Comparison of ENCODE assay signal across 11 mouse cellular contexts in the genomic region with DNA sequence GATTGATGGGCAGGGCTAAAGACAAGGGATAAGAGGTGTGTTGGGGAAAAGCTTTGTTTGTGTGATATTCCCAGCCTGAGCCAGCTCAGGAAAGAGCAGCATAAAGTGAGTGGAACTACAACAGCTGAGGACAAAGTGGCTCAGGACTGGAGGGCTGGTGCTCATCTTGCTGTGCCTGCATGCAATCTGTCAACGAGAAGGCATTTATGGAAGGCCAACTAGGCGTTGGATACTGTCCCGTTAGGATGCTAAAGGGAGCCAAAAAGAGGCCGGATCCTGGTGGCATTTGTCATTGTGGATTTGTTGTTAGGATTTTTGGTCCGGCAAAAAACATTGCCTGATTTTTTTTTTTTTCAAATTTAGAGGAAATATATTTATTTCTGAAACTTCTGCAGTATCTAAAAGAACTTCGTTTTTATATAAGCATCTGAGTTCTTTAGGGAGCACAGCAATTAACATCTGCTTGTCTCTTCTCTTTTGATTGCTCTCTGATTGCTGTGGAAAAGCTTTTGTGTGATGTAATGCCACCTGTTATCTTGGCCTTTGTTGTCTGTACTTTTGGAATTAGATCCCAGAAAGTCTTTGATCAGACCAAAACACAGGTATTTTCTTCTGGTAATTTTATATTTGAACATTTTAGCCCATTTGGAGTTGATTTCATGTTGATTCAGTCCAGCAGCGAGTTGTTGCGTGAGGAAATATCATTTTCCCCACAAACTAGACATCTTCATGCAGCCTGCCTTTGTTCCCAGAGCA. TPM values are rescaled to one million over a fixed set of nuclear protein-coding genes. Genes with fewer than 3 reads are reported as not detected.
DNase-seq lines count a peak whose midpoint lies in the region; ATAC-seq and TF ChIP-seq lines count a peak whose summit lies in the region.
"Had no signal": no experiment of that assay in that cellular context is flagged by ENCODE, and none has a peak within 500 bp of the region (broad histone marks: within the 10 kb centered on the region; RNA-seq: fewer than 3 reads in every experiment).

No protein-coding gene starts in this region.

- no peak for TF ChIP-seq CTCF in midbrain, postnatal 0 days (IDR thresholded peaks at IDR 0.05)

- H3K4me1 ChIP-seq in heart, embryonic 11.5 days (ENCODE audit: control insufficient read depth, insufficient read depth, low read length) = peaks cover 15% of the 10 kb centered on the region
- H3K4me1 ChIP-seq in midbrain, postnatal 0 days (ENCODE audit: insufficient read depth, low read length) = no peaks in the 10 kb centered on the region
- 0 out of 2 replicates have a peak, but pooled peaks cover 2% of the 10 kb centered on the region for H3K4me1 ChIP-seq in midbrain, embryonic 16.5 days (ENCODE audit: control insufficient read depth, insufficient read depth, low read length)
- peaks cover 21% of the 10 kb centered on the region for H3K4me1 ChIP-seq in embryonic facial prominence, embryonic 13.5 days
- peaks cover 14% of the 10 kb centered on the region for H3K4me1 ChIP-seq in liver, embryonic 16.5 days (ENCODE audit: control insufficient read depth, low read depth, low read length)

- no peak overlapping the region for H3K4me3 ChIP-seq in heart, embryonic 11.5 days (ENCODE audit: low read depth, low read length)
- no peak overlapping the region for H3K4me3 ChIP-seq in midbrain, postnatal 0 days (ENCODE audit: low read depth, low read length)
- H3K4me3 ChIP-seq in midbrain, embryonic 16.5 days (ENCODE audit: low read depth, low read length) = no peak overlapping the region
- no peak overlapping the region for H3K4me3 ChIP-seq in embryonic facial prominence, embryonic 13.5 days
- no peak overlapping the region for H3K4me3 ChIP-seq in liver, embryonic 16.5 days (ENCODE audit: low read depth, low read length)

- WGBS in heart, embryonic 11.5 days (ENCODE audit: insufficient replicate concordance) = 54% methylated on average over 8 of the region's 8 CpGs
- WGBS in midbrain, postnatal 0 days = 65% methylated on average over 8 of the region's 8 CpGs
- 70% methylated on average over 8 of the region's 8 CpGs for WGBS in midbrain, embryonic 16.5 days
- 59% methylated on average over 8 of the region's 8 CpGs for WGBS in embryonic facial prominence, embryonic 13.5 days
- WGBS in liver, embryonic 16.5 days (ENCODE audit: insufficient replicate concordance) = 60% methylated on average over 8 of the region's 8 CpGs

- DNase-seq in heart, postnatal 14 days = no peak
- peak; percentile 50 for DNase-seq in midbrain, postnatal 0 days (ENCODE audit: low spot score)
- DNase-seq in embryo, embryonic 9.5 days (ENCODE audit: extremely low spot score) = no peak
- no peak for DNase-seq in urinary bladder, postnatal 25 days (ENCODE audit: low spot score)
- DNase-seq: adrenal gland, postnatal 14 days; kidney, adult 9 months had no signal

- no peak for ATAC-seq in heart, embryonic 11.5 days (replicated peaks; ENCODE audit: insufficient number of reproducible peaks, low FRiP score, low TSS enrichment)
- ATAC-seq in midbrain, postnatal 0 days (ENCODE audit: low FRiP score) = no peak
- ATAC-seq in midbrain, embryonic 16.5 days = no peak
- ATAC-seq in embryonic facial prominence, embryonic 13.5 days (ENCODE audit: insufficient number of reproducible peaks, insufficient read depth, low FRiP score, low TSS enrichment, low read depth) = no peak
- ATAC-seq in liver, embryonic 16.5 days (ENCODE audit: low read depth) = no peak

- peak overlapping the region; percentile 27; the same call in 1 of the 2 replicates for H3K4me2 ChIP-seq in heart, embryonic 11.5 days
- H3K4me2 ChIP-seq in midbrain, postnatal 0 days (ENCODE audit: low read depth, low read length, poor library complexity, severe bottlenecking) = no peak overlapping the region
- no peak overlapping the region for H3K4me2 ChIP-seq in midbrain, embryonic 16.5 days (ENCODE audit: low read length)
- no peak overlapping the region for H3K4me2 ChIP-seq in embryonic facial prominence, embryonic 13.5 days
- H3K4me2 ChIP-seq in liver, embryonic 16.5 days (ENCODE audit: low read depth, low read length) = peak overlapping the region; percentile 3; the same call in 1 of the 2 replicates

- intact Hi-C loops in heart, postnatal 14 days (cut with DNase I) = no loop called here

- H3K9me3 ChIP-seq in heart, embryonic 11.5 days (replicated peaks; ENCODE audit: control insufficient read depth, low read length) = no peaks in the 10 kb centered on the region
- no peaks in the 10 kb centered on the region for H3K9me3 ChIP-seq in midbrain, postnatal 0 days (ENCODE audit: low read length)
- no peaks in the 10 kb centered on the region for H3K9me3 ChIP-seq in midbrain, embryonic 16.5 days (replicated peaks; ENCODE audit: control insufficient read depth, low read length, poor library complexity, severe bottlenecking)
- H3K9me3 ChIP-seq in embryonic facial prominence, embryonic 13.5 days = no peaks in the 10 kb centered on the region
- no peaks in the 10 kb centered on the region for H3K9me3 ChIP-seq in liver, embryonic 16.5 days (replicated peaks; ENCODE audit: control insufficient read depth, low read length)

- peak overlapping the region; percentile 35; the same call in 1 of the 2 replicates for H3K27ac ChIP-seq in heart, embryonic 11.5 days (ENCODE audit: low read depth, low read length)
- no peak overlapping the region for H3K27ac ChIP-seq in midbrain, postnatal 0 days (ENCODE audit: low read depth, low read length)
- H3K27ac ChIP-seq in midbrain, embryonic 16.5 days (ENCODE audit: low read length) = no peak overlapping the region
- peak overlapping the region; percentile 62; the same call in 1 of the 2 replicates for H3K27ac ChIP-seq in embryonic facial prominence, embryonic 13.5 days
- no peak overlapping the region for H3K27ac ChIP-seq in liver, embryonic 16.5 days (ENCODE audit: low read length)

- H3K9ac ChIP-seq in heart, embryonic 11.5 days (ENCODE audit: low read depth, low read length) = 0 out of 2 replicates have a peak overlapping the region, but pooled peaks have one; percentile 49
- no peak overlapping the region for H3K9ac ChIP-seq in midbrain, postnatal 0 days (replicated peaks; ENCODE audit: low read length, poor library complexity, severe bottlenecking)
- H3K9ac ChIP-seq in midbrain, embryonic 16.5 days (ENCODE audit: low read depth, low read length) = no peak overlapping the region
- H3K9ac ChIP-seq in embryonic facial prominence, embryonic 13.5 days = 0 out of 2 replicates have a peak overlapping the region, but pooled peaks have one; percentile 44
- H3K9ac ChIP-seq in liver, embryonic 16.5 days (ENCODE audit: low read depth, low read length) = no peak overlapping the region

- H3K27me3 ChIP-seq in heart, embryonic 11.5 days (ENCODE audit: control insufficient read depth, insufficient read depth, low read length) = no peaks in the 10 kb centered on the region
- no peaks in the 10 kb centered on the region for H3K27me3 ChIP-seq in midbrain, postnatal 0 days (ENCODE audit: insufficient read depth, low read length)
- no peaks in the 10 kb centered on the region for H3K27me3 ChIP-seq in midbrain, embryonic 16.5 days (ENCODE audit: control insufficient read depth, insufficient read depth, low read depth, low read length)
- H3K27me3 ChIP-seq in embryonic facial prominence, embryonic 13.5 days = no peaks in the 10 kb centered on the region
- H3K27me3 ChIP-seq in liver, embryonic 16.5 days (ENCODE audit: control insufficient read depth, insufficient read depth, low read depth, low read length) = no peaks in the 10 kb centered on the region
- H3K27me3 ChIP-seq: CH12.LX had no signal

- H3K36me3 ChIP-seq in heart, embryonic 11.5 days (ENCODE audit: control insufficient read depth, insufficient read depth, low read length) = no peaks in the 10 kb centered on the region
- H3K36me3 ChIP-seq in midbrain, postnatal 0 days (ENCODE audit: insufficient read depth, low read length) = no peaks in the 10 kb centered on the region
- no peaks in the 10 kb centered on the region for H3K36me3 ChIP-seq in midbrain, embryonic 16.5 days (ENCODE audit: control insufficient read depth, insufficient read depth, low read length)
- no peaks in the 10 kb centered on the region for H3K36me3 ChIP-seq in embryonic facial prominence, embryonic 13.5 days
- H3K36me3 ChIP-seq in liver, embryonic 16.5 days (ENCODE audit: control insufficient read depth, insufficient read depth) = no peaks in the 10 kb centered on the region

RNA-seq across cellular contexts. Expression of a gene that starts 49.2 kb away (rescaled TPM):
- 0.82 and 1.2 TPM in 2 replicates for polyA plus RNA-seq in heart, embryonic 11.5 days (2014; fragmentation: Nextera tagmentation; extraction: Ambion mirVana)
- total RNA-seq in heart, postnatal 14 days (2021) = under 1 TPM in 1 of 2 experiments, not detected in 1; 0.17 TPM
- total RNA-seq in midbrain, postnatal 0 days (2014; rRNA removed) = 35.0 TPM in 2 replicates
- 19.3 and 19.7 TPM in 2 replicates for polyA plus RNA-seq in midbrain, postnatal 0 days (2015; fragmentation: Nextera tagmentation; extraction: Ambion mirVana)
- polyA plus RNA-seq in midbrain, embryonic 16.5 days (2015; fragmentation: Nextera tagmentation; extraction: Ambion mirVana) = 16.3 and 18.9 TPM in 2 replicates
- 1.2 and 1.5 TPM in 2 replicates for polyA plus RNA-seq in embryonic facial prominence, embryonic 13.5 days (2015; fragmentation: Nextera tagmentation; extraction: Ambion mirVana)
- 0.13 TPM in 1 of 2 replicates, not detected in the other for polyA plus RNA-seq in liver, embryonic 16.5 days (2015; fragmentation: Nextera tagmentation; extraction: Ambion mirVana)
- total RNA-seq: adrenal gland, postnatal 14 days; CH12.LX had no signal

RNA-seq across cellular contexts. Expression of a gene that starts 49.7 kb away (rescaled TPM):
- 64.2 and 67.8 TPM in 2 replicates for polyA plus RNA-seq in heart, embryonic 11.5 days (2014; fragmentation: Nextera tagmentation; extraction: Ambion mirVana)
- total RNA-seq in heart, postnatal 14 days (2021) = 10 to 100 TPM; 10.3 to 13.0 TPM
- total RNA-seq in midbrain, postnatal 0 days (2014; rRNA removed) = 17.7 and 24.1 TPM in 2 replicates
- 29.8 and 32.8 TPM in 2 replicates for polyA plus RNA-seq in midbrain, postnatal 0 days (2015; fragmentation: Nextera tagmentation; extraction: Ambion mirVana)
- 27.4 and 32.0 TPM in 2 replicates for polyA plus RNA-seq in midbrain, embryonic 16.5 days (2015; fragmentation: Nextera tagmentation; extraction: Ambion mirVana)
- polyA plus RNA-seq in embryonic facial prominence, embryonic 13.5 days (2015; fragmentation: Nextera tagmentation; extraction: Ambion mirVana) = 48.2 and 60.0 TPM in 2 replicates
- 36.7 and 44.9 TPM in 2 replicates for polyA plus RNA-seq in liver, embryonic 16.5 days (2015; fragmentation: Nextera tagmentation; extraction: Ambion mirVana)

Comparison
In these comparisons a context has a peak if more than half of its experiments do, and no peak if none do; other contexts are left out.
1. H3K27ac ChIP-seq: peak in heart, embryonic 11.5 days (single experiment) and embryonic facial prominence, embryonic 13.5 days (single experiment); none in midbrain, postnatal 0 days (single experiment), midbrain, embryonic 16.5 days (single experiment) and liver, embryonic 16.5 days (single experiment).
2. H3K4me2 ChIP-seq: peak in heart, embryonic 11.5 days (single experiment) and liver, embryonic 16.5 days (single experiment); none in midbrain, postnatal 0 days (single experiment), midbrain, embryonic 16.5 days (single experiment) and embryonic facial prominence, embryonic 13.5 days (single experiment).
3. H3K9ac ChIP-seq: peak in heart, embryonic 11.5 days (single experiment) and embryonic facial prominence, embryonic 13.5 days (single experiment); none in midbrain, postnatal 0 days (single experiment), midbrain, embryonic 16.5 days (single experiment) and liver, embryonic 16.5 days (single experiment).